Mouse (Mus musculus): ENCODE measurements around the gene Grm4.

- TF ChIP-seq POLR2AphosphoS2 (IDR thresholded peaks at IDR 0.05; ENCODE audit: insufficient read length, low read depth), result no peak
- no peak for TF ChIP-seq SRF (IDR thresholded peaks at IDR 0.05; ENCODE audit: control insufficient read depth, insufficient read length, low read depth)
- no peak for TF ChIP-seq POLR2A (IDR thresholded peaks at IDR 0.05; ENCODE audit: insufficient read length, low read depth)
- TF ChIP-seq USF1 (IDR thresholded peaks at IDR 0.05; ENCODE audit: low read depth), result no peak
- no peak for TF ChIP-seq MYOD1 (IDR thresholded peaks at IDR 0.05; ENCODE audit: control insufficient read depth in 1 of 3, insufficient read length in 2 of 3, low read depth in 2 of 3)
- TF ChIP-seq TCF12 (IDR thresholded peaks at IDR 0.05; ENCODE audit: insufficient read depth, poor library complexity, severe bottlenecking), result no peak
- no peak for TF ChIP-seq E2F4 (IDR thresholded peaks at IDR 0.05; ENCODE audit: insufficient read depth)
- TF ChIP-seq TCF3 (IDR thresholded peaks at IDR 0.05; ENCODE audit: insufficient read length, low read depth), result no peak
These were observed 89.0 kb downstream of the Grm4 start for GRCm38 (mm10) chr17:27432145-27432650.

Measured in myocyte (in vitro differentiated cells).